18 mouse cellular contexts compared by ENCODE assay signal in genomic region chr9:63489156-63489555, GRCm38 (mm10).
DNase-seq lines count a peak whose midpoint lies in the region; ATAC-seq lines count a peak whose summit lies in the region.
"Had no signal": no experiment of that assay in that cellular context is flagged by ENCODE, and none has a peak within 500 bp of the region (broad histone marks: within the 10 kb centered on the region; RNA-seq: fewer than 3 reads in every experiment).

No protein-coding gene starts in this region.

- WGBS in midbrain, embryonic 14.5 days, result 37% methylated on average over 6 of the region's 6 CpGs
- 62% methylated on average over 6 of the region's 6 CpGs for WGBS in midbrain, embryonic 10.5 days

- H3K9ac ChIP-seq in midbrain, embryonic 14.5 days (replicated peaks; ENCODE audit: low read length), result no peak overlapping the region
- H3K9ac ChIP-seq: embryonic facial prominence, embryonic 12.5 days; forebrain, embryonic 12.5 days had no signal

- H3K36me3 ChIP-seq in midbrain, embryonic 14.5 days (ENCODE audit: control insufficient read depth, insufficient read depth, low read length), result no peaks in the 10 kb centered on the region
- no peaks in the 10 kb centered on the region for H3K36me3 ChIP-seq in midbrain, embryonic 10.5 days
- H3K36me3 ChIP-seq: embryonic facial prominence, embryonic 10.5 days; embryonic facial prominence, embryonic 12.5 days; forebrain, embryonic 12.5 days had no signal

- peak; percentile 19 for DNase-seq in midbrain, embryonic 14.5 days
- no peak for DNase-seq in midbrain, embryonic 10.5 days (ENCODE audit: low spot score)
- DNase-seq in retina, embryonic 14.5 days (ENCODE audit: low spot score), result peak; percentile 52
- no peak for DNase-seq in lung, postnatal 25 days (ENCODE audit: low spot score)
- no peak for DNase-seq in left cerebral cortex, postnatal 36 days (ENCODE audit: low spot score in 2 of 2)
- DNase-seq: adrenal gland, adult 2 months; adrenal gland, postnatal 10 days; adrenal gland, postnatal 25 days; cerebellum, adult 11-12 months; cerebellum, adult 2 months; cerebellum, adult 9-10 months; cerebellum, postnatal 10 days; cerebellum, postnatal 25 days had no signal

- H3K27me3 ChIP-seq in midbrain, embryonic 14.5 days (ENCODE audit: control insufficient read depth, insufficient read depth, low read length), result no peaks in the 10 kb centered on the region
- 0 out of 2 replicates have a peak, but pooled peaks cover 3% of the 10 kb centered on the region for H3K27me3 ChIP-seq in midbrain, embryonic 10.5 days (ENCODE audit: low read depth, poor library complexity, severe bottlenecking)

- no peak overlapping the region for H3K27ac ChIP-seq in midbrain, embryonic 14.5 days (replicated peaks; ENCODE audit: low read depth, low read length)
- no peak overlapping the region for H3K27ac ChIP-seq in midbrain, embryonic 10.5 days (replicated peaks)
- H3K27ac ChIP-seq: embryonic facial prominence, embryonic 10.5 days; embryonic facial prominence, embryonic 12.5 days; forebrain, embryonic 12.5 days had no signal

- H3K9me3 ChIP-seq in midbrain, embryonic 14.5 days (ENCODE audit: control insufficient read depth, low read length), result no peaks in the 10 kb centered on the region
- no peaks in the 10 kb centered on the region for H3K9me3 ChIP-seq in midbrain, embryonic 10.5 days (replicated peaks)
- H3K9me3 ChIP-seq: embryonic facial prominence, embryonic 10.5 days; embryonic facial prominence, embryonic 12.5 days; forebrain, embryonic 12.5 days had no signal

- no peak overlapping the region for H3K4me3 ChIP-seq in midbrain, embryonic 14.5 days (replicated peaks; ENCODE audit: low read depth, low read length)
- no peak overlapping the region for H3K4me3 ChIP-seq in midbrain, embryonic 10.5 days
- H3K4me3 ChIP-seq: embryonic facial prominence, embryonic 10.5 days; embryonic facial prominence, embryonic 12.5 days; forebrain, embryonic 12.5 days had no signal

- intact Hi-C loops in left cerebral cortex, postnatal 36 days (cut with DNase I), result no loop called here

- H3K4me1 ChIP-seq in midbrain, embryonic 14.5 days (ENCODE audit: control insufficient read depth, insufficient read depth, low read length), result peaks cover 8% of the 10 kb centered on the region
- peaks cover 16% of the 10 kb centered on the region for H3K4me1 ChIP-seq in midbrain, embryonic 10.5 days
- H3K4me1 ChIP-seq: embryonic facial prominence, embryonic 12.5 days had no signal

- no peak for ATAC-seq in midbrain, embryonic 14.5 days (ENCODE audit: low FRiP score, low TSS enrichment)
- ATAC-seq: forebrain, embryonic 14.5 days; forebrain, embryonic 16.5 days had no signal

- H3K4me2 ChIP-seq in midbrain, embryonic 14.5 days (ENCODE audit: low read length), result no peak overlapping the region
- H3K4me2 ChIP-seq: embryonic facial prominence, embryonic 12.5 days; forebrain, embryonic 12.5 days had no signal

Comparison
In these comparisons a context has a peak if more than half of its experiments do, and no peak if none do; other contexts are left out.
1. DNase-seq: peak in midbrain, embryonic 14.5 days (single experiment) and retina, embryonic 14.5 days (single experiment); none in midbrain, embryonic 10.5 days (single experiment), lung, postnatal 25 days (single experiment) and left cerebral cortex, postnatal 36 days (0 of 2).